Mouse (Mus musculus) C2C12 (cell line): ENCODE data around the gene Hjurp.

Experiments
- CEBPB ChIP-seq: IDR thresholded peaks from one replicate; pipeline ENCODE4 v1.6.1; 2011; ENCODE audit warnings: low read depth, mild to moderate bottlenecking, control low read depth, moderate library complexity
- CTCF ChIP-seq: IDR thresholded peaks from one replicate; pipeline ENCODE4 v1.5.1; 2011; ENCODE audit not compliant: control insufficient read depth, insufficient read depth, insufficient read length
- FOSL1 ChIP-seq: IDR thresholded peaks from one replicate; pipeline ENCODE4 v1.8.0; 2011; ENCODE audit warnings: mild to moderate bottlenecking, low read length; ENCODE audit not compliant: poor library complexity, insufficient read depth, severe bottlenecking
- MAX ChIP-seq: IDR thresholded peaks from one replicate; pipeline ENCODE4 v1.6.1; 2011; ENCODE audit warnings: mild to moderate bottlenecking, control low read depth
- MYOD1 ChIP-seq: IDR thresholded peaks from one replicate; pipeline ENCODE4 v1.6.1; 2011; ENCODE audit warnings: low read depth; ENCODE audit not compliant: control insufficient read depth, insufficient read length
- MYOG ChIP-seq: IDR thresholded peaks from one replicate; pipeline ENCODE4 v1.6.1; 2011; ENCODE audit not compliant: control insufficient read depth, insufficient read length; ENCODE audit errors: extremely low read depth
- USF1 ChIP-seq: IDR thresholded peaks from one replicate; pipeline ENCODE4 v1.6.1; 2011; ENCODE audit warnings: low read depth, mild to moderate bottlenecking, control low read depth, moderate library complexity

GRCm38 (mm10) chr1:88279111-88280005 is 1.9 kb upstream of the Hjurp start:
- TF ChIP-seq CTCF (no peak), MAX (no peak), CEBPB (no peak), MYOG (no peak), USF1 (no peak), MYOD1 (no peak), FOSL1 (no peak)
